Mouse (Mus musculus) skeletal muscle tissue, adult 2 months (tissue): ENCODE results near the gene Efna4.
A peak's percentile ranks its signal among the peaks of the same experiment; 100 is the strongest.

ENCODE experiments used
- DNase-seq: peaks from one replicate; pipeline ENCODE4 v3.0.0-alpha.2; 2012; ENCODE audit warnings: low read depth, low spot score

Gene Efna4

DNA sequence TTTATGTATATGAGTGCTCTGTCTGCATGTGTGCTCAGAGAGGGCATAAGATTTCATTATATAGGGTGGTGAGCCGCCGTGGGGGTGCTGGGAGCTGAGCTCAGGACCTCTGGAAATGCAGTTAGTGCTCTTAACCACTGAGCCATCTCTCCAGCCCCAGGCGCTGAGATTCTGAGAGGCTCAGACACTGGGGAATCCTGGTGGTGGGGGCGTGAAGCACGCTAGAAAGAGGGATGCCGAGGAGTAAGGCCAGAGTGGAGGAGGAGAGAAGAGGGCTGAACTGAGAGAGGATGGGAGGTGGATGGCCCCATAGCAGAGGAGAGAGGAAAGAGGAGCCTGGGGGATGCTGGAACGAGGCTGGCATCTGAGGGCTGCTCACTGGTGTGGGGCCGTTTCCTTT lies 26.8 kb upstream of the Efna4 start:
- DNase-seq, result no peak

- no peak for DNase-seq
Observed at GRCm38 (mm10) chr3:89361675-89362074, 23.8 kb upstream of the Efna4 start, which contains the start of gene Dcst2. Gene Dcst2, plus strand, starts transcription at chr3:89361975.

GRCm38 (mm10) chr3:89360237-89360636 lies 22.4 kb upstream of the Efna4 start:
- DNase-seq, result no peak

- DNase-seq, result peak; percentile 58
Observed at GRCm38 (mm10) chr3:89359630-89360029, 21.8 kb upstream of the Efna4 start.

GRCm38 (mm10) chr3:89356029-89356428 lies 18.2 kb upstream of the Efna4 start:
- no peak for DNase-seq

- no peak for DNase-seq
Observed at GRCm38 (mm10) chr3:89355512-89355902, 17.7 kb upstream of the Efna4 start.

DNA sequence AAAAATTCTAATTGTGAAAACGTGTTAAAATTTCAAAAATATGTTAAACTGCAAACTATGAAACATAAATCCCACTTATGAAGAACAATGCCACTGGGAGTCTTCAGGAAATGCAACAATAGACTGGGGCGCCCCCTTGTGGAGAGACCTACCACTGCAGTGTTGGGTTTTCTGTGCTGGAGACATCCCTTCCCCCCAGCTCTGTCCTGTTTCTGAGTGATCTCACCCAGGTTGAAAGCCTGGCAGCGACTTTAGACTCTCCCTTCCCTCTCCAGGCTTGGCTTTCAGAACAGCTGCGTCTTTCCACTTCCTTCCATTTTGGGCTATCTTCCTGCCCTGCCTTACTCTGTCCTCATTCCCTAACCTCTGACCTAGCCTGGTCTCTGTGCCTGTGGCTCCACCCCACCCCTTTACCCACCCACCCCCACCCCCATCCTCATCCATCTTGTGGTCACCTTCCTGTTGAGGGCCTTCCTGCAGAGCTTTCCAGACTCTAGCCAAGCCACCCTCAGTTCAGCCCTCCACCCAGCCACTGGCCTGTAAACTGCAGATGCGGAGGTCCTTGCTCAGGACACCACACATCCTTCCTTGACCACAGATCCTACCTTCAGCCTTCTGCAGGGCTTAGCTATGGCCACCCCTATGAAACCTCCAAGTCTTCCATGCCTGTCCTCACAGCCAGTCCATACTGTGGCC lies 17.1 kb upstream of the Efna4 start:
- DNase-seq, result peak; percentile 54

DNA sequence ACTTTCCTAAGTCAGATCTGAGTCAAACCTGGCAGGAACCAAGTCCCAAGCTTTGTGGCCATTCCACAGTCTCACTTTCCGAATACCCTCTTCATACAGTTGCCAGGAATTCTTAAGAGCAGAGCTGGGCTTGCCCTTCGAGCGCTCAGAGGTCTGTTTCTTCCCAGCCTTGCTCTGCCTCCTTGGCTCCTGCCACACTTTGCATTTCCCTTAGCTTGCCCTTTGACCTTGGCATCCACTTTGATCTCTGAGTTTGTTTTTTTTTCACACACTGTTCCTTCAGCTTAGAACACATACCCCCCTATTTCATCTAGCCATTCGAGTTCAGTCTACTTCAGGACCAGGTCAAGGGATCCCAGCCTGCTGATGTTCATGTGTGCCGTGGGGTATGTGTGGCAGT lies 13.4 kb upstream of the Efna4 start:
- DNase-seq, result no peak

GRCm38 (mm10) chr3:89349869-89350501 lies 12.2 kb upstream of the Efna4 start, which contains the start of gene Adam15:
Gene Adam15, minus strand, starts transcription at chr3:89349996.
- DNase-seq, result peak; percentile 50

DNA sequence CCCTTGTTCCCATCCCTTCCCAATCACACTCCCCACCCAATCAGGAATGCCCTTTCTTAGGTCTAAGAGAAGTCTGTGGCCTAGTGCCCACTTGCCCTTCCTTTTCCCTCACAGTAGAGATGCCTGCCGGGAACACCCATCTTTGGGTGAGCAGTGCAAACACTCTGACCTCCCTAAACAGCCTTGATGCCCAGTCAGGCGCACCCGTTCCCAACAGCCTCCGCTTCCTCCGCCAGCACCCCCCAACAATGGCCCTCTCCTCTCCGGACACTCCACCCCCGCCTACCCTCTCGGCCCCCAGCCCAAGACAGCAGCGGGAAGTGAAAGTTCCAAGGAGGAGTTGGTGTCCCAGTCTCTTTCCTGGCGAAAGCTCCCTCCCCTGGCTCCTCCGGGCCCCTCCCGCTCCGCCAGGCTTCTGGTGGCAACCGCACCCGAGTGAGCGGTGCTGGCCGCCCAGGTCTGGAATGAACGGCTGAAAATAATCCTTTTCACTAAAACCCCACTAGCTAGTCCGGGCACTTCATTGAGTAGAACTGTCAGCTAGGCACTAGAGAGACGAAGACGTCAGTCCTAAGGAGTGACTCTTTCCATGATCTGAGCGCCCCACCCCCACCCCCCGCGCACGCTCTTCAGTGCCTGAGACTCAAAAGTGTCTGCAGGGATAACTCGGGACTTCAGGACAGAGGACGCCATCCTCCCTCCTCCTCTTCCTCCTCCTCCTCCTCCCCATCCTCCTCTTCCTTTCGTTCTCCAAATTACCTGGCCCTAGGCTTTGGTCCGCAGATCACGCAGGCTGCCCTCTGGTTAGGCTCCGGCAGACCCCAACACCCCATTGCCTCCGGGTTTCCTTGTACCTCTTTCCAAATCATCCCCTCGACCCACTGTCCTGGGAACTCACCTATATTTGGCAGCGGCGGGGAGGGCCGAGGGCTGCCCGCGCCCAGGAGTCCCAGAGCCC lies 11.4 kb upstream of the Efna4 start:
- DNase-seq, result peak; percentile 53

- no peak for DNase-seq
Observed at GRCm38 (mm10) chr3:89347916-89348315, 10.1 kb upstream of the Efna4 start.

GRCm38 (mm10) chr3:89346815-89347540 lies 9.2 kb upstream of the Efna4 start:
- no peak for DNase-seq

GRCm38 (mm10) chr3:89343279-89343678 lies 5.5 kb upstream of the Efna4 start:
- no peak for DNase-seq

- DNase-seq, result no peak
Observed at GRCm38 (mm10) chr3:89341794-89342193, 4.0 kb upstream of the Efna4 start.

- DNase-seq, result peak; percentile 47
Observed at GRCm38 (mm10) chr3:89340465-89340864, 2.6 kb upstream of the Efna4 start.

- no peak for DNase-seq
Observed at GRCm38 (mm10) chr3:89339416-89339815, 1.6 kb upstream of the Efna4 start.

GRCm38 (mm10) chr3:89337062-89337720 lies 637 bp downstream of the Efna4 start:
- DNase-seq, result no peak

DNA sequence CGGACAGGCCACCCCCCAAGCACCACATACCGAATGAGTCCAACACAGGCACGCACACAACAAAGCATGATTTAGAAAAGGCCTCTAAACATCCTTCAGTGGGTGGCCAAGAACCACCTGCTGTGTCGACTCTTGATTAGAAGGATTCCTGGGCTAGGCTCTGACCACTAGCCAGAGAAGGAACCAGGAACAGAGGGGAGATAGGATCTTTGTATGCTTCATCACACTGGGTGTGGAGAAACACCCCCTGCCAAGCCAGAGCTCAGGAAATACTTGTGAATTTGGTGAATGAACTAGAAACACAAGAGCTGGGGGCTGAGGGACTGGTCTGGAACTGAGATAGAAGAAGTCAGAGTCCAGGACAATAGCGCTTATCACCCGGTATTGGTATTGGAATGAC lies 1.3 kb downstream of the Efna4 start:
- no peak for DNase-seq

- DNase-seq, result no peak
Observed at GRCm38 (mm10) chr3:89333053-89333452, 4.8 kb downstream of the Efna4 start.

DNA sequence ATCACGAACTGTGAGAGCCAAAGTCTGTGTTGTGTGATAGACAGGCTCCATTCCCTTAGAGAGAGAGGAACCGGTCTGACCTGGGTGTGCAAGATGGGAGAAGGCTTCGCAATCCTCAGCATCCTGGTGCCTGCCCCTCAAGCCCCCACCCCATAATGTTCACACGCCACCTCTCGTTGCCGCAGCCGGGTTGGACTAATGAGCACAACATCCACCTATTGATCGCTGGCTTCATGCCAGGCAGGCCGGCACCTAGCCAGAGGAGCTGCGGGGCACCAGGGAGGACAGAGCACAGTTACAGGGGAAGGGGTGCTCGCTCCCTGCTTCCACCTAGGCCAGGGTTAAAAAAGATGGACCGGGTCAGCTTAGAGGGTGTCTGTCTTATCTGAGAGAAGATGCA lies 5.4 kb downstream of the Efna4 start:
- no peak for DNase-seq

GRCm38 (mm10) chr3:89332013-89332412 lies 5.8 kb downstream of the Efna4 start:
- no peak for DNase-seq
